Mouse (Mus musculus) liver, postnatal 0 days (tissue): Measurements from ENCODE around the gene Rflna.

Source experiments
- CTCF ChIP-seq: sonication (generic); IDR thresholded peaks from 2 replicates; pipeline ENCODE4 v1.5.1; 2016; ENCODE audit warnings: antibody characterized with exemption, low read depth
- EP300 ChIP-seq: IDR thresholded peaks from 2 replicates; pipeline ENCODE4 v1.6.1; 2016; ENCODE audit warnings: antibody characterized with exemption, low read depth, mild to moderate bottlenecking

- TF ChIP-seq EP300 (no peak), CTCF (no peak)
These were observed 37.1 kb downstream of the Rflna start for GRCm38 (mm10) chr5:125040128-125040584.
